Mouse (Mus musculus): ENCODE results near the gene Heatr9. TPM values are rescaled to one million over a fixed set of nuclear protein-coding genes. Genes with fewer than 3 reads are reported as not detected.

Gene Heatr9
- polyA plus RNA-seq, 1 experiment = not detected

DNA sequence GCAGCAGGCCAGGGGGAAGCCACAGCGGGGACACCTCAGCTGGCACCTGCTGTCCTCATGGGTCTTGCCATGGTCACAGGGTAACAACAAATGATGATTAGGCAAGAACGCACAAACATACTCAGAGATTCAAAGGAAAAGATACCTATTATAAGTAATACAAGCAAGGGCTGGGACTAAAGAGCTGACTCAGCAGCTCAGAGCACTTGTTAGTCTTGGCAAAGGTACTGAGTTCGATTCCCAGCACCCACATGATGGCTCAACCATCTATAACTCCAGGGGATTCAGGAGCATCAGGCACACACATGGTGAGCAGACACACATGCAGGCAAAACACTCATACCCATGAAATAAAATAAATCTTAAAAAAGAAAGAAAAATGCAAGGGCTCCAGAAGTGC lies 19.4 kb upstream of the Heatr9 start:
- H3K4me3 ChIP-seq (ENCODE audit: insufficient read depth, low read depth, low read length) = no peak overlapping the region
- no peaks in the 10 kb centered on the region for H3K4me1 ChIP-seq (ENCODE audit: control insufficient read depth, insufficient read depth, insufficient read length, low read length)
- no peak overlapping the region for H3K27ac ChIP-seq (replicated peaks; ENCODE audit: low read depth, low read length)

GRCm38 (mm10) chr11:83540931-83541330 lies 19.0 kb upstream of the Heatr9 start:
- Histone ChIP-seq H3K4me3 (ENCODE audit: insufficient read depth, low read depth, low read length) (no peak overlapping the region), H3K27ac (replicated peaks; ENCODE audit: low read depth, low read length) (no peak overlapping the region), H3K4me1 (ENCODE audit: control insufficient read depth, insufficient read depth, insufficient read length, low read length) (no peaks in the 10 kb centered on the region)

- Histone ChIP-seq H3K27ac (replicated peaks; ENCODE audit: low read depth, low read length) (no peak overlapping the region), H3K4me1 (ENCODE audit: control insufficient read depth, insufficient read depth, insufficient read length, low read length) (peaks cover 5% of the 10 kb centered on the region; the same call in 1 of the 2 replicates), H3K4me3 (ENCODE audit: insufficient read depth, low read depth, low read length) (no peak overlapping the region)
These were observed 16.8 kb upstream of the Heatr9 start for GRCm38 (mm10) chr11:83538705-83539314.

DNA sequence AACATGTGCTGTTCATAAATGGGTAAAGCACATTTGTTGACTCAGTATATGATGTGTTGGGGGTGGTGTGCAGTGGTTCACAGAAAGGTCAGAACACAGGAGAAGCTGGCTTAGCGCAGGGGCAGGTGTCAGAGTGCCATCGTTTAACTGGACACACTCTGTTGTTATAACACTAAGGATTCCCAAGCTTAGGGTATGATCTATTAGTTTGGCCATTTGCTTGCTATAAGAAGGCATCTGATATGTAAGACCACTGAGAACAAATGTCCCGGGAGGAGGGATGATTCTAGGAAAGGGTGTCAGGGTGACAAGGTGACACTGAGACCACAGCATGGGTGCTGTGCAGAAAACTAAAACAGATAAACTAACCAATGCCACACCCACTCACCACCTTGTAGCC lies 14.9 kb upstream of the Heatr9 start:
- no peak overlapping the region for H3K27ac ChIP-seq (replicated peaks; ENCODE audit: low read depth, low read length)
- peaks cover 5% of the 10 kb centered on the region; the same call in 1 of the 2 replicates for H3K4me1 ChIP-seq (ENCODE audit: control insufficient read depth, insufficient read depth, insufficient read length, low read length)
- no peak overlapping the region for H3K4me3 ChIP-seq (ENCODE audit: insufficient read depth, low read depth, low read length)

DNA sequence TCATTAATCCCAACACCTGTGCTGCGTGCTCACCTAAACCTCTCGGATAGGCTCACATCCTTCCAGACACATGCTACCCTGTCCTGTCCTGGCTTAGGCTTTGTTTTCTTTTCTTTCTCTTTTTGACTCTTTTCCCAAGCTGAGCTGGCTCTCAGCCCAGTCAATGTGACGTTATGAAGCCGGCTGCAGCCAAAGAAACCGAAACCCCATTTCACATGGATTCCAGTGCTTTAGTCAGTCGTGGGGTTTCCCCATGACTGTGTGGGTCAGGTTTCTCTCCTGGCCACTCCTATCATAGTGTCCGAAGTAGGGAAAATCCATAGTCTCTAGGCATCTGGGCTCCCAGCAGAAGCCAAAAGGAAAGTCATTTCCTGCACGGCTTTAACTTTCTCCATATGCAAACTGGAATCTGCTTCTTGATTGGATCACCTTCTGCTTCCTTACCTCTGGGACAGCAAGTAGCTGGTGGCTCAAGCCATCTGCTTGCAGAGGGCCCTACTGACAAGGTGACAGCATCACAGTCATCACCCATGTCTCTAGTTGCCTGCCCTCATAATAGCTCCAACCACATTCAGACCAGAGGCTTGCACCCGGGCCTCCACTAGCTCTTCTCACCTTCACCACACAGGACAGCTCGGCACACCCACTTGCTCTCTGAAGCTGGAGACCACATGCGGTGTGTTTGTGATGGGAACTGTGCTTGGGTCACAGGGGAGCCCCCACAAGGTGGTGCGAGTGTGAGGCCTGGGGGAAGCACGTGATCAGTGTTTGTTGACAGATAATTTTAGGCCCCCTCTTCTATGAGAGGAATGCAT lies 12.8 kb upstream of the Heatr9 start:
- H3K4me1 ChIP-seq (ENCODE audit: control insufficient read depth, insufficient read depth, insufficient read length, low read length) = peaks cover 5% of the 10 kb centered on the region; the same call in 1 of the 2 replicates
- peak overlapping the region; percentile 37 for H3K4me3 ChIP-seq (ENCODE audit: insufficient read depth, low read depth, low read length)
- no peak overlapping the region for H3K27ac ChIP-seq (replicated peaks; ENCODE audit: low read depth, low read length)

GRCm38 (mm10) chr11:83534143-83534542 lies 12.2 kb upstream of the Heatr9 start:
- H3K27ac ChIP-seq (replicated peaks; ENCODE audit: low read depth, low read length) = no peak overlapping the region
- H3K4me3 ChIP-seq (ENCODE audit: insufficient read depth, low read depth, low read length) = no peak overlapping the region; the same call in 1 of the 2 replicates
- peaks cover 5% of the 10 kb centered on the region; the same call in 1 of the 2 replicates for H3K4me1 ChIP-seq (ENCODE audit: control insufficient read depth, insufficient read depth, insufficient read length, low read length)

DNA sequence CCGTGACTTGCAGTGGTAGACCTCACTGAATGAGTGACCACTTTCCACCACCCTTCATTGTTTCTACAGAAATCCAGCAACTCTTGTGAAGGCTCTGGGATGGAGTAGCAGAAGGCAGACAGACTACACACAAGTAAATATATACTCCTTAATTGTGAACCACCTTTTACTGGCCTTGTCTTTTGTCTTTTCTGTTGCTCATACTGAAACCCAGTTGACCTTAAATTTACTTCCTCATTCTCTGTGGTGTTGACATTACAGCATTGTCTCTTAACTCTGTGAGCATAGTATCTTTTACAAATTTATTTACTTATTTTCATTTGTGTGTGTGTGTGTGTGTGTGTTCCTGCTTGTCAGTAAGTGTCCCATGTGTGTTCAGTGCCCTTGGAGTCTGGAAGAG lies 11.2 kb upstream of the Heatr9 start:
- Histone ChIP-seq H3K27ac (replicated peaks; ENCODE audit: low read depth, low read length) (no peak overlapping the region), H3K4me1 (ENCODE audit: control insufficient read depth, insufficient read depth, insufficient read length, low read length) (peaks cover 5% of the 10 kb centered on the region; the same call in 1 of the 2 replicates), H3K4me3 (ENCODE audit: insufficient read depth, low read depth, low read length) (no peak overlapping the region)

DNA sequence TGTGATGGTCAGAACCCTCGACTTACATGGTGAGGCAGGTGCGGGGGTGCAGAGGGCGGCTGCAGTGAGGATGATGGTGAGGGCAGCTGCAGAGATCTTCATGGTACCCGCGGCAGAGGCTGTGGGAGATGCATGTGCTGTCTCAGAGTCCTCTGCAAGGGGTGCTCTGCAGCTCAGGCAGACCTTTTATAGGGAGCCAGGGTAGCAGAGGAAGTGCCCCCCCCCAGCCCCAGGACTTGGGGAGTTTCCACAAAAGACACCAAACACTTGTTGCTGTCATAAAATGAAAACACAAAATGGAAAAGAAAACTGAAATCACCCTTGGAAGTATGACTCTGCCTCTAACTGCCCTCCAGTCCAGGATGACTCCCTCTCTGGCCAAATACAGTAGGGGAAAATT lies 8.4 kb upstream of the Heatr9 start, which contains the start of gene Ccl5:
Gene Ccl5 (minus strand): TSS at position 159 of the 400 bp plus-strand sequence.
- Histone ChIP-seq H3K4me3 (ENCODE audit: insufficient read depth, low read depth, low read length) (no peak within 1 kb of the TSS), H3K4me1 (ENCODE audit: control insufficient read depth, insufficient read depth, insufficient read length, low read length) (peaks cover 5% of the 10 kb centered on the region; the same call in 1 of the 2 replicates), H3K27ac (replicated peaks; ENCODE audit: low read depth, low read length) (no peak within 1 kb of the TSS)

DNA sequence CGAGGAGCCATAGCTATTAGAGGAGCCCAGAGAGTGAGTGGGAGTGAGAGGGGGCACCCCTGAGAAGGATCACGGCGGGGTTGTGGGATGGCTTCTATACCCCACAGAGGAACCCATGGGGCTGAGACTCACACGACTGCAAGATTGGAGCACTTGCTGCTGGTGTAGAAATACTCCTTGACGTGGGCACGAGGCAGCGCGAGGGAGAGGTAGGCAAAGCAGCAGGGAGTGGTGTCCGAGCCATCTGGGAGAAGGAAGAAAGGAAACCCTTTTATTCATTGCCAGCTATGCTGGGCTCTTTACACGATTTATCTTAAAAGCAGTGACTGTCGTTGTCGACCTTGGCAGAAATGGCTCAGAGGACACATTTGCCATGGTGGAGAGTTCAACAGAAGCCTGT lies 7.0 kb upstream of the Heatr9 start:
- H3K4me3 ChIP-seq (ENCODE audit: insufficient read depth, low read depth, low read length) = no peak overlapping the region
- H3K4me1 ChIP-seq (ENCODE audit: control insufficient read depth, insufficient read depth, insufficient read length, low read length) = no peaks in the 10 kb centered on the region

DNA sequence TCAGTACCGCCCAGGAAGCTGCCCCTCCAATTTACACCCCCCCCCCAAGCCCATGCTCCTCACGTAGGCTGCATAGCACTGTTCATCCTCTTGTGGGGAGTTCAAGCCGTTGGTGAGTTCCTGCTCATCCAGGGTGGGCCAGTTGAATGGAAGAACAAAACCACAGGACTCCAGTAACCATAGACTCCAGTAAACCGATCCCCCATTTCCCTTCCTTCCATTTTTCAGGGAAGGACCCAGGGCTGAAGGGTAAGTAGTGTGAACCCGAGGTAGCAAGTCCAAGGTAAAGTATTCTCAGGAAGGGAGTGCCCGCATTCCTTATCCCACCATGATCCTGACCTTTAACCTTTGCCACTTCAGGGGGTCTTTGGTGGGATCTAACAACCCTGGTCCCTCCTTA lies 3.6 kb downstream of the Heatr9 start:
- Histone ChIP-seq H3K4me3 (ENCODE audit: insufficient read depth, low read depth, low read length) (no peak overlapping the region), H3K27ac (replicated peaks; ENCODE audit: low read depth, low read length) (no peak overlapping the region), H3K4me1 (ENCODE audit: control insufficient read depth, insufficient read depth, insufficient read length, low read length) (no peaks in the 10 kb centered on the region)

More for the DNA sequence above, 7.0 kb upstream of the Heatr9 start:
- no peak overlapping the region for H3K27ac ChIP-seq (replicated peaks; ENCODE audit: low read depth, low read length)

GRCm38 (mm10) chr11:83517153-83517552 lies 4.8 kb downstream of the Heatr9 start:
- Histone ChIP-seq H3K4me1 (ENCODE audit: control insufficient read depth, insufficient read depth, insufficient read length, low read length) (no peaks in the 10 kb centered on the region), H3K27ac (replicated peaks; ENCODE audit: low read depth, low read length) (no peak overlapping the region), H3K4me3 (ENCODE audit: insufficient read depth, low read depth, low read length) (no peak overlapping the region)

- Histone ChIP-seq H3K4me1 (ENCODE audit: control insufficient read depth, insufficient read depth, insufficient read length, low read length) (no peaks in the 10 kb centered on the region), H3K27ac (replicated peaks; ENCODE audit: low read depth, low read length) (no peak overlapping the region), H3K4me3 (ENCODE audit: insufficient read depth, low read depth, low read length) (no peak overlapping the region)
These were observed 12.5 kb downstream of the Heatr9 start for GRCm38 (mm10) chr11:83509521-83509920.

DNA sequence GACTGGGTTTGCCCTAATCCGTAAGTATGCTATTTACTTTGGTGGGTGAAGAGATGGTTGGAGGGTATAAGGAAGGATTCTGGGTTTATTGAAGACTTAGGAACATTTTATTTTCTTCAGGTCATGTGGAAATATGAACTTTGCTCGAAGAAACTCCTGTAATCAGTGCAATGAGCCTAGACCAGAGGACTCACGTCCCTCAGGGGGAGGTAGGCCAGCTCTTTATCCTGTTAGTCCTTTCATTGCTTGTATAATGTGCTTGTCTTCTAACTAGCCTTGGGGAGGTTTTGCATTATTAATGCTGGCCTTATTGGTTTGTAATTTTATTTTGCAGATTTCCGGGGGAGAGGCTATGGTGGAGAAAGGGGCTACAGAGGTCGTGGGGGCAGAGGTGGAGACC lies 17.7 kb downstream of the Heatr9 start:
- no peak overlapping the region for H3K27ac ChIP-seq (replicated peaks; ENCODE audit: low read depth, low read length)
- no peaks in the 10 kb centered on the region for H3K4me1 ChIP-seq (ENCODE audit: control insufficient read depth, insufficient read depth, insufficient read length, low read length)
- no peak overlapping the region for H3K4me3 ChIP-seq (ENCODE audit: insufficient read depth, low read depth, low read length)

DNA sequence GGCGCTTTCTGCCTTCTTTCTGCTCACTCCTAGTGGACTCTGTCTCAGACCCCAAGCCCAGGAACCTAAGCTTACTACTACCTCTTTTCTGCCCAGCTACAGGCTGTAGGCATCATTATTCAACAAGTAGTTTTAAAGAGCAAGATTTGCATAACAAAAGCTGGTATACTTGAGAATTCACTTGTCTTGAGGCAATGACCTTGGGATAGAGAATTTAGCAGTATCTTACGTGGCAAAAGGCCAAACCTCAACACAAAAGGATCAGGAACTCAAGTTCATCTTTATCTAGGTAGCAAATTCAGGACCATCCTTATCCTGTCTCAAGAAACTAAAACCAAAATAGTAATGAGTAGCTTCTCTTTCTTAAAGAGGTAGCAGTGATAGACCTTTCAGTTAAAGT lies 26.4 kb downstream of the Heatr9 start:
- Histone ChIP-seq H3K27ac (replicated peaks; ENCODE audit: low read depth, low read length) (no peak overlapping the region), H3K4me3 (ENCODE audit: insufficient read depth, low read depth, low read length) (no peak overlapping the region), H3K4me1 (ENCODE audit: control insufficient read depth, insufficient read depth, insufficient read length, low read length) (no peaks in the 10 kb centered on the region)

- Histone ChIP-seq H3K4me1 (ENCODE audit: control insufficient read depth, insufficient read depth, insufficient read length, low read length) (no peaks in the 10 kb centered on the region), H3K27ac (replicated peaks; ENCODE audit: low read depth, low read length) (no peak overlapping the region), H3K4me3 (ENCODE audit: insufficient read depth, low read depth, low read length) (no peak overlapping the region)
These were observed 30.5 kb downstream of the Heatr9 start for GRCm38 (mm10) chr11:83491488-83491887.

Measured in brown adipose tissue, adult 24 weeks (tissue).